Mouse (Mus musculus): ENCODE results near the gene Clca3b.
"Not testable (repeated sequence)": the region's sequence is repeated elsewhere in the genome, so short reads cannot be mapped to it uniquely, and the experiment has no call there.

The Clca3b gene

GRCm38 (mm10) chr3:144849014-144849556, at the start of gene Clca3b:
Gene Clca3b, minus strand, starts transcription at chr3:144849357.
- not testable (repeated sequence) for DNase-seq (ENCODE audit: low spot score)

DNA sequence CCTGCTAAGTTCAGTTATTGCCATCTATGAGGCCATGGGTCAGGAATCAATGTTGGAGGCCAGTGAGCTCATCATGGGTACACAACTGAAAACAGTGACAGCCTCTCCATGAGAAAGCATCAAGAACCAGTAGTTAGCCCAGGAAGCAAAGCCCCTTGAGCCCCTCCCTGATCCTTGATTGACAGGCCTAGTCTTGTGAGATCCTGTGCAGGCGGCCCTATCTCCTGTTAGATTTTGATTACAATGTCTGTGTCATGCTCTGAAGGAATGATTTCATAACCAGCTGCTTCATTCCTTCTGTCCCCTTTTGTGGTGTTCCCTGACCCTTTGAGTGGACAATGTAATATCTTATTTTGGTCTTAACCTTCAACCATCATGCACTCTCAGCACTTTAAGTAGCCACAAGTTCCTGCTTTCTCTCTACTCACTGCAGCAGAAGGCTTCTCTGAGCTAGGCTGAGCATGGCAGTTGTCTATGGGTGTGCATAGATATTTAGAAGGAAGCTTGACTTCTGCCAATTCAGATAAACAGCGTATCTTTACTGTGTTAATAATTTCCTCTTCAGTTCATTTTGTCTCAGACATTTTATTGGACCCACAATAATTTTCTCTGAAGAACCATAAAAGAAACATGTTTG, 48.0 kb upstream of the Clca3b start:
- DNase-seq (ENCODE audit: low spot score) = no peak

- DNase-seq (ENCODE audit: low spot score) = no peak
Measured at GRCm38 (mm10) chr3:144890246-144890758, 41.1 kb upstream of the Clca3b start.

- DNase-seq (ENCODE audit: low spot score) = no peak
Measured at GRCm38 (mm10) chr3:144886957-144887356, 37.8 kb upstream of the Clca3b start.

DNA sequence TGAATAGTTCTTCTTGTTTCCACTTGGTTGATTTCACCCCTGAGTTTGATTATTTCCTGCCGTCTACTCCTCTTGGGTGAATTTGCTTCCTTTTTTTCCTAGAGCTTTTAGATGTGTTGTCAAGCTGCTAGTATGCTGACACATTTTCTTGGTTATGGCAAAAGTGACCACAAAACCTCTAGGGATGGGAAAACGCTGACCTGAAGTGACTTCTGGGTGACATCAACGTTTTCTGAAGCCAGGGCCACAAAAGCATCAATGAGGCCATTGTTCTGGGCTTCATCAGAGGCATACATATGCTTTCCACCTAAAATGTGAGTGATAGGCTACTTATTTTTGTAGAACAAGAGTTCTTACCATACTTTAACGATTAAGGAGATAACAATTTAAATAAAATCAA, 22.9 kb upstream of the Clca3b start:
- DNase-seq (ENCODE audit: low spot score) = not testable (repeated sequence)

DNA sequence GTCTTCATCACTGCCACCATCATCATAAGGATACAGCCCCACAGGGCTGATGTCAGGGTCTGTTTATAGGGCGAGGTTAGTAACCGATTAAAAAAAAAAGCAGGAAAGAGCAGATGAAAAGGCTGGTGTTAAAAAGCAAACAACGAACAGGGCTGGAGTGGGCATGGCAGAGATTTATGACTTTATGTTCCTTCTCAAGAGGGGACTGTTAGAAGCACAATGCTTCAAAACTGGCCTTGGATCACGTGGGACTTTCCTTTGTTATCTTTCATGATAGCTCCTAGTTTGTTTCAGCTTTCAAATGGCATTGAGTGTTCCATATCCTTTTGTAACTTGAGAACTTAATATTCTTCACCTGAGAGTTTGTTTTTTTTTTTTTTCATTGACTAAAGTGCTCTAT, 427 bp upstream of the Clca3b start:
- no peak for DNase-seq (ENCODE audit: low spot score)

- DNase-seq (ENCODE audit: low spot score) = no peak
Measured at GRCm38 (mm10) chr3:144827257-144827656, 21.9 kb downstream of the Clca3b start.

- DNase-seq (ENCODE audit: low spot score) = peak; percentile 75
Measured at GRCm38 (mm10) chr3:144825151-144825550, 24.0 kb downstream of the Clca3b start.

GRCm38 (mm10) chr3:144823331-144823730, 25.8 kb downstream of the Clca3b start:
- DNase-seq (ENCODE audit: low spot score) = no peak

- DNase-seq (ENCODE audit: low spot score) = no peak
Measured at GRCm38 (mm10) chr3:144820632-144821031, 28.5 kb downstream of the Clca3b start.

GRCm38 (mm10) chr3:144819219-144819618, 29.9 kb downstream of the Clca3b start, which contains the start of gene Clca3a2:
Gene Clca3a2, minus strand, starts transcription at chr3:144819494.
- not testable (repeated sequence) for DNase-seq (ENCODE audit: low spot score)

- not testable (repeated sequence) for DNase-seq (ENCODE audit: low spot score)
Measured at GRCm38 (mm10) chr3:144813336-144813735, 35.8 kb downstream of the Clca3b start.

DNA sequence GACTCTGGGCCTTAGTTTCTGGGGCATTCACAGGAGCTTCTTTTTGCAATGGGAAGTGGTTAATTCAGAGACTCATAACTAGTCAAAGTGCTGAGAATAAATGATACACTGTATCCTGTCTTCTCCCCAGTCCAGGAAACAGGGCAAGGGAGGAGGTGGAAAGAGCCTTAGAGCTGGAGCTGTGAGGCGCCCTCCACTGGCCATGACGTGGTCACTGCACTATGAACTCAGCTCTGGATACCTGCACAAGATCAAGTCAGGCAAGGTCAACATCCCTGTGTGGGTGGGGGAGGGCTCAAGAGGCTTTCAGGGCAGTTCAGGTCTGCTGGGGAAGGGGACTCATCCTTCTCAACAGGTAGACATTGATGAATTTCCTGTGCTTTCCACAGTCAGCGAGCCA, 37.3 kb downstream of the Clca3b start:
- no peak for DNase-seq (ENCODE audit: low spot score)

- not testable (repeated sequence) for DNase-seq (ENCODE audit: low spot score)
Measured at GRCm38 (mm10) chr3:144808153-144808925, 40.8 kb downstream of the Clca3b start.

DNA sequence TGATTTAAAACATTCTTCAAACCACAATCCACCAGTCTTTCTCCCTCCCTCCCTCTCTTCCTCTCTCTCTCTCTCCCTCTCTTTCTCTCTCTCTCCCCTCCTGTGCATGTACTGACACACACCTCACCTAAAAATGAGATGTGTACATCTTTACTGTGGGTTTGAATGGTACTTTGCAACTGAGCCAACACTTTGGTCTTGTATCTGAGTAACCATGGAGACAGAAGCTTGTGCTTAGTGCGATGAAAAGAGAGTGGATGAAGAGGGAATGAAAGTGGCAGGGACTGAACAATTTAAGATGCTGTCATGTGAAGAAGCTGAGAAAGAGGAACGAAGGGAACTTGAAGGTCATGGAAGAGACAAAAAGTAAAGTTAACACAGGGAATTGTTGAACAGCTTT, 42.5 kb downstream of the Clca3b start:
- DNase-seq (ENCODE audit: low spot score) = not testable (repeated sequence)

DNA sequence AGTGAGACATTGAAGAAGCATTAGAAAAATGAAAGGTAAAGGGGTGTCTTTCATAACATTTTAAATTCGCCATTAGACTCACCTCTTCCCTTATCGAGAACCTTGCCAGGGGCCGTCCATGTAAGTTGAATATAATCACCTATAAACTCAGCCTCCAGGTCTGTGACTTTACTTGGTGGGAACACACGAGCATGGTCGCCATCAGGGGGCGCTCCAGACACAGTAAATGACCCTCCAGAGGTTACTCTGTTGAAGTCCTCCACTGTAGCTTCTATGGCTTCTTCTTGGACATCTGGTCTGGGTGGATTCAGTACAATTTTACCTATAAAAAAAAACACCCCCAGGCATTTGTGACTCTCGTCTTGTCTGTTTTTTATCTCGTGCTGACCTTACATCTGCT, 47.3 kb downstream of the Clca3b start:
- no peak for DNase-seq (ENCODE audit: low spot score)

GRCm38 (mm10) chr3:144785181-144786148, 63.7 kb downstream of the Clca3b start:
- no peak for DNase-seq (ENCODE audit: low spot score)

Measured in layer of hippocampus, adult 9-10 months (tissue).